Mouse (Mus musculus): ENCODE measurements around the gene Cactin. TPM values are rescaled to one million over a fixed set of nuclear protein-coding genes. Genes with fewer than 3 reads are reported as not detected.
A peak's percentile ranks its signal among the peaks of the same experiment; 100 is the strongest.

Gene Cactin
- total RNA-seq, 2 experiments from 2014 or later, result 27.8 to 28.4 TPM

GRCm38 (mm10) chr10:81356352-81356990 lies 35.6 kb downstream of the Cactin start:
- peak in 1 of 2 experiments; percentile 28 for DNase-seq (ENCODE audit: low spot score in 2 of 2)
- intact Hi-C loops (cut with DNase I), result no loop called here

- DNase-seq (ENCODE audit: low spot score in 2 of 2), result peak; percentile 91 to 93
- intact Hi-C loops (cut with DNase I), result no loop called here
Measured at GRCm38 (mm10) chr10:81356991-81357844, 36.3 kb downstream of the Cactin start, which contains the start of gene Mfsd12. TSS of gene Mfsd12 (plus strand) at chr10:81357491.

DNA sequence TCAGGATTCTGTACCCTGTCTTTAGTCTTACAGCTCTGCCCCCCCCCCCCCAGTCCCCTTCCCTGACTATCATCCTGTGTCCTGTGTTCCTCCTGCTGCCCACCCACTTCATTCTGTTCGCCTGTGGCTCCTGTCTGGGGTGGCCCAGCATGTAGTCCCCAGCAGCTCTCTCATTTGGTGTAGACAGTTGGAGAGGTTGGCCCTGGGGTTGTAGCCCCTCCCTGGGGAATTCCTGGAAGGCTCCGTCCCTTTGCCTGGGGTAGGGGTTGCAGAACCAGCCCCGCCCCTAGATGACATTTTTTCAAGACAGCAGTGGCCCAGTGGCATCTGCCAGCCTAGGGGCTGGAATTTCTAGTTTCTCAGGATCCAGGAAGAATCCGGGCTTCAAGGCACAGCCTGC lies 37.3 kb downstream of the Cactin start:
- DNase-seq (ENCODE audit: low spot score in 2 of 2), result no peak

GRCm38 (mm10) chr10:81358841-81359240 lies 37.9 kb downstream of the Cactin start:
- intact Hi-C loops (cut with DNase I), result no loop called here

More for the DNA sequence above, 37.3 kb downstream of the Cactin start:
- intact Hi-C loops (cut with DNase I), result no loop called here

GRCm38 (mm10) chr10:81360721-81361120 lies 39.8 kb downstream of the Cactin start:
- intact Hi-C loops (cut with DNase I), result no loop called here

More at GRCm38 (mm10) chr10:81358841-81359240, 37.9 kb downstream of the Cactin start:
- DNase-seq (ENCODE audit: low spot score in 2 of 2), result no peak

DNA sequence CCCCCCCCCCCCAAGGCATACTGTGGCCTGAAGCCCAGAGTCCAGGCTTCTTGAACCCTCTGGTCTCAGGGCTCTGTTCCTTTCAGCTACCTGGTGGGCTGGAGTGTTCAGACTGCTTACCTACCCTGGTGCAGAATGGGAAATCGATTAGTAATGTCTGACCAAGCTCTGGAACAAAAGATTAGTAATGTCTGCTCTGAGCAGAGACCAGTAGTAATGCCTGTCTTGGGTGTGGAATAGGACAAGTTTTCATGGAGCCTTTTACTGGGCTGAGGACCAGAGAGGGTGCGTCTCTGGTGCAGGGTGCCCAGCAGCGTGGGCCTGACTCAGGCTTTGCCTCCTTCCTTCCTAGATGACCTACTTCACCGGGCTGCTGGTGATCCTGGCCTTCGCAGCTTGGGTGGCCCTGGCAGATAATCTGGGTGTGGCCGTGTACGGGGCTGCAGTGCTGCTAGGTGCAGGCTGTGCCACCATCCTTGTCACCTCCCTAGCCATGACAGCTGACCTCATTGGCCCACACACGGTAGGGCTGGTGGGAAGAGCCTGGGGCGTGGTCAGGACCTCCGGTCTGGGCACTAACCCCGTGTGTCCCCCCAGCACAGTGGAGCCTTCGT lies 41.5 kb downstream of the Cactin start:
- DNase-seq (ENCODE audit: low spot score in 2 of 2), result no peak
- intact Hi-C loops (cut with DNase I), result no loop called here

More at GRCm38 (mm10) chr10:81360721-81361120, 39.8 kb downstream of the Cactin start:
- DNase-seq (ENCODE audit: low spot score in 2 of 2), result no peak

GRCm38 (mm10) chr10:81363436-81364346 lies 42.8 kb downstream of the Cactin start:
- intact Hi-C loops (cut with DNase I), result no loop called here
- no peak for DNase-seq (ENCODE audit: low spot score in 2 of 2)

DNA sequence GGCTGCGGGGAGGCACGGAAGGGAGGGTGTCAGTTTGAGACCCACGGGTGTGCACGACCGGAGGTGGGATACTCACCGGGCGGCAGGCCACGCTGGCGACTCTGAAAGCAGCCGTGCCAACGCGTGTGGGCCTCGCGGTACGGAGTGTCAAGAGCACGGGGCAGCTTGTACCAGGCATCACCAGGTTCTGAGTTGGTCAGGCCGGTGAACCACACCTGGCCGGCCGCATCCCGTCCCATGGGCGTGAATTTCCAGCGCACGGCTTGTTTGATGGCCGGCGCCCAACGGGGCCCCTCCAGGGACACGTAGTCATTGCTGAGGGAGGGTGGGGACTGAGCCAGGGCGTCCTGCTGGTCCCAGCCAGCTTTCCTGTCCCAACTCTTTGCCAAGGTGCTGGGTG lies 43.8 kb downstream of the Cactin start:
- DNase-seq (ENCODE audit: low spot score in 2 of 2), result no peak
- intact Hi-C loops (cut with DNase I), result no loop called here

GRCm38 (mm10) chr10:81365073-81365472 lies 44.2 kb downstream of the Cactin start:
- peak; percentile 50 to 76 for DNase-seq (ENCODE audit: low spot score in 2 of 2)
- intact Hi-C loops (cut with DNase I), result no loop called here

DNA sequence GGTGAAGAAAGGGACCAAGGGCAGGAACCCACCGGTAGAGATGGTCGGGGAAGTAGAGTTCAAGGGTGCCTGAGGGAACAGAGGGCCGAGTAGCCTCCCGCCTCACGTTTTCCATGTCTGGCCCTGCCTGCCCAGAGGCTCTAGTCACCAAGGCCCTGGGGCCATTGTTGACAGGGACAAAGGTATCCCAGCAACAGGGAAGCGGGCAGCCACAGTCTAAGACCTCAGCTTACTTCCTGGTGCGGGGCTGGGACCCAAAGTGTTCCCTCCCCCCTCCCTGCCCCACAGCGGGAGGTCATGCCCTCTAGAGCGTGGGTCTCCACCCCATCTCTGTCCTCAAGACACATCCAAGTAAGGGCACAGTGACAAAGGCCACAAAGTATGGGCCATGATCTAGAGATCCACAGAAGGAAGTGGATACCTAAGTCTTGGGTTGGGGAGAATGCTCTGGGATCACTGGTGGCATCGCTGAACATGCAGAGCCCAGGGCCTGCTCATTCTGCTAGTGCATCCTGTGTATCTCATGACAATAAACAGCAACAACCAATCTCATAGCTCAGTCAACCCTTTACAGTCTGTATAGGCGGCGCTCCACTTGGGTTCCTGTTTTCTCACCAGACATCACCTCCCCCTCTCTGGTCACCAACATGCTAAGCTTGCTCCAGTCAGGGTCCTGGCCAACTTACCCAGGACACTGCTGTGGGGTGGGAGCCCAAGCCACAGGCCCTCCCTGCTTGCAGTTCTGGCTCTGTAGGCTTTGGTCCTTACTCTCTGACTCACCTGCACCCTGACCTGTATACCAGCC lies 45.0 kb downstream of the Cactin start, which contains the start of gene 4930404N11Rik:
Gene 4930404N11Rik (minus strand): TSS at position 145 of the 805 bp plus-strand sequence.
- DNase-seq (ENCODE audit: low spot score in 2 of 2), result no peak
- intact Hi-C loops (cut with DNase I), result no loop called here

DNA sequence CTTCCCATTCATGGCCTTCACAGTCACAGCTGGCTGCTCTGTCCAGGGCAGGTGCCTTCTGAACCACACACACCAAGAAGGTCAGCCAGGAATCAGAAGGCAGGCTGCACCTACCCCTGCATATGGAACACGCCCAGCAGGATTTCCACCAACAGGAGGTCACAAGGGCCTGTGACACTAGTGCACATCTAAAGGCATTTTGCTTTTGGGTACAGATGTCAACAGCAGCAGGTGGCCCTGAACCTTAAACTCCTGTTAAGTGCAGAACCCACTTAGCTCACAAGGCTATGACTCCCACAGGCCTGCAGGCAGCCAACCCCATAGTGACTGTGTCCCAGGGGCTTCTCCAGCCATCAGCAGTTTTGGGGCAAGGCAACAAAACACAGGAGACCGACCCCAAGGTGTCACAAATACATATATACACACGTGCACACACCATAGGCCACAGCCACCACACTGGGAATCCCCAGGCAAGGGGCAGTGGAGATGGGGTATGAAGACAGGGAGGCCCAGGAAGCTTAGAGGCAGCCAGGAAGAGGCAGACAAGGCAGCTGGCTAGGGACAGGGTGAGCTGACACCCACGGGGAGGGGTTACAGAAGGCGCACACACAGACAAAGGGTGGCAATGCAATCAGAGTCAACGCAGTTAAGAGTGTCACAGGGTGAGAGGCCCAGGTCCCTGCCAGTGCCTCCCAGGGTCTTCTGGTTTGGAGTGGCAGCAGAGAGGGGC lies 45.7 kb downstream of the Cactin start:
- intact Hi-C loops (cut with DNase I), result no loop called here
- no peak for DNase-seq (ENCODE audit: low spot score in 2 of 2)

DNA sequence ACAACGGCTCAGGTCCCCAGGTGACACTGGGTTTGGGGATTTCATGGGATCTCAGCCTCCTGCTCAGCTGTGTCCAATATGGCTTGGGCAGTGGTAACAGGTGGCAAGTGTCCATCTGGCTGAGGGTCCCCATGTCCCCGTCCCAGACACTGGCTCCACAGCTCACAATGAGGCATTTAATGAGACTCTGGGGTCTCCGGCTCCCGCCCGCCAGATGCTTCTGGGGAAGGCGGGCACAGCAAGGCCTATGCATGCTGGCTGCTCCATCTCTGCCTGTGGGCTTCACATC lies 46.2 kb downstream of the Cactin start:
- no peak for DNase-seq (ENCODE audit: low spot score in 2 of 2)
- intact Hi-C loops (cut with DNase I), result no loop called here

GRCm38 (mm10) chr10:81375322-81375721 lies 54.4 kb downstream of the Cactin start:
- DNase-seq (ENCODE audit: low spot score in 2 of 2), result no peak
- intact Hi-C loops (cut with DNase I), result no loop called here

Small RNA genes lying within 50 kb of the gene (microRNA-seq; reads per million reads assigned to microRNA genes)
- gene Mir3057, result 31.9 to 51.1 reads per million in 2 experiments

Other genes starting within 250 kb of the Cactin start
- gene Creb3l3, start 222.2 kb upstream of the Cactin start, total RNA-seq (2021), result under 1 TPM; 0.25 to 0.60 TPM
- 100 to 1,000 TPM; 122 to 124 TPM for gene Map2k2, start 215.2 kb upstream of the Cactin start, total RNA-seq (2021)
- 100 to 1,000 TPM; 114 TPM for gene Zbtb7a, start 185.9 kb upstream of the Cactin start, total RNA-seq (2021)
- gene Pias4, start 153.2 kb upstream of the Cactin start, total RNA-seq (2021), result 10 to 100 TPM; 26.6 to 28.7 TPM
- gene Eef2, start 144.5 kb upstream of the Cactin start, total RNA-seq (2021), result 100 to 1,000 TPM; 854 to 872 TPM
- gene Dapk3, start 138.1 kb upstream of the Cactin start, total RNA-seq (2021), result 10 to 100 TPM; 71.3 to 77.7 TPM
- gene 4930442H23Rik, start 137.3 kb upstream of the Cactin start, total RNA-seq (2021), result not detected
- under 1 TPM in 1 of 2 experiments, not detected in 1; 0.23 TPM for gene Nmrk2, start 119.1 kb upstream of the Cactin start, total RNA-seq (2021)
- gene Atcay, start 90.3 kb upstream of the Cactin start, total RNA-seq (2021), result 100 to 1,000 TPM; 194 to 208 TPM
- gene Zfr2, start 87.9 kb upstream of the Cactin start, total RNA-seq (2021), result 10 to 100 TPM; 57.2 to 63.1 TPM
- gene Matk, start 68.2 kb upstream of the Cactin start, total RNA-seq (2021), result 100 to 1,000 TPM; 191 to 194 TPM
- 10 to 100 TPM; 42.5 to 47.3 TPM for gene Mrpl54, start 54.2 kb upstream of the Cactin start, total RNA-seq (2021)
- gene Apba3, start 54.1 kb upstream of the Cactin start, total RNA-seq (2021), result 10 to 100 TPM; 38.6 to 40.0 TPM
- under 1 TPM; 0.23 to 0.30 TPM for gene Tjp3, start 29.5 kb upstream of the Cactin start, total RNA-seq (2021)
- gene Pip5k1c, start 28.1 kb upstream of the Cactin start, total RNA-seq (2021), result 100 to 1,000 TPM; 402 to 420 TPM
- 1 to 10 TPM; 1.2 to 1.4 TPM for gene Tbxa2r, start 7.6 kb downstream of the Cactin start, total RNA-seq (2021)
- under 1 TPM; 0.92 to 0.96 TPM for gene Gipc3, start 22.2 kb downstream of the Cactin start, total RNA-seq (2021)
- 10 to 100 TPM; 23.5 to 28.4 TPM for gene Hmg20b, start 29.4 kb downstream of the Cactin start, total RNA-seq (2021)
- gene Mfsd12, start 36.4 kb downstream of the Cactin start, total RNA-seq (2021), result 10 to 100 TPM; 39.3 to 41.1 TPM
- 1 to 10 TPM in 1 of 2 experiments, under 1 TPM in 1; 0.78 to 2.2 TPM for gene 4930404N11Rik, start 44.7 kb downstream of the Cactin start, total RNA-seq (2021)
- 10 to 100 TPM; 63.5 to 70.2 TPM for gene Fzr1, start 57.4 kb downstream of the Cactin start, total RNA-seq (2021)
- 10 to 100 TPM; 83.7 to 87.7 TPM for gene Dohh, start 63.3 kb downstream of the Cactin start, total RNA-seq (2021)
- gene Gm48551, start 63.4 kb downstream of the Cactin start, total RNA-seq (2021), result 1 to 10 TPM; 3.5 to 4.2 TPM
- 1 to 10 TPM; 4.0 to 4.1 TPM for gene Gm48552, start 67.9 kb downstream of the Cactin start, total RNA-seq (2021)
- 1 to 10 TPM in 1 of 2 experiments, under 1 TPM in 1; 0.89 to 1.5 TPM for gene Smim24, start 71.9 kb downstream of the Cactin start, total RNA-seq (2021)
- 10 to 100 TPM; 81.1 to 87.3 TPM for gene Nfic, start 134.5 kb downstream of the Cactin start, total RNA-seq (2021)
- gene Celf5, start 161.6 kb downstream of the Cactin start, total RNA-seq (2021), result 100 to 1,000 TPM; 285 to 286 TPM
- gene Ncln, start 175.3 kb downstream of the Cactin start, total RNA-seq (2021), result 10 to 100 TPM; 76.4 to 77.0 TPM
- under 1 TPM; 0.53 to 0.73 TPM for gene S1pr4, start 179.0 kb downstream of the Cactin start, total RNA-seq (2021)
- gene Gna15, start 203.1 kb downstream of the Cactin start, total RNA-seq (2021), result 1 to 10 TPM; 2.0 to 3.1 TPM
- 100 to 1,000 TPM; 101 to 107 TPM for gene Gna11, start 224.1 kb downstream of the Cactin start, total RNA-seq (2021)
- 100 to 1,000 TPM; 630 to 638 TPM for gene Aes, start 238.4 kb downstream of the Cactin start, total RNA-seq (2021)